Mouse (Mus musculus): ENCODE results near the gene Prpsap1.

DNA sequence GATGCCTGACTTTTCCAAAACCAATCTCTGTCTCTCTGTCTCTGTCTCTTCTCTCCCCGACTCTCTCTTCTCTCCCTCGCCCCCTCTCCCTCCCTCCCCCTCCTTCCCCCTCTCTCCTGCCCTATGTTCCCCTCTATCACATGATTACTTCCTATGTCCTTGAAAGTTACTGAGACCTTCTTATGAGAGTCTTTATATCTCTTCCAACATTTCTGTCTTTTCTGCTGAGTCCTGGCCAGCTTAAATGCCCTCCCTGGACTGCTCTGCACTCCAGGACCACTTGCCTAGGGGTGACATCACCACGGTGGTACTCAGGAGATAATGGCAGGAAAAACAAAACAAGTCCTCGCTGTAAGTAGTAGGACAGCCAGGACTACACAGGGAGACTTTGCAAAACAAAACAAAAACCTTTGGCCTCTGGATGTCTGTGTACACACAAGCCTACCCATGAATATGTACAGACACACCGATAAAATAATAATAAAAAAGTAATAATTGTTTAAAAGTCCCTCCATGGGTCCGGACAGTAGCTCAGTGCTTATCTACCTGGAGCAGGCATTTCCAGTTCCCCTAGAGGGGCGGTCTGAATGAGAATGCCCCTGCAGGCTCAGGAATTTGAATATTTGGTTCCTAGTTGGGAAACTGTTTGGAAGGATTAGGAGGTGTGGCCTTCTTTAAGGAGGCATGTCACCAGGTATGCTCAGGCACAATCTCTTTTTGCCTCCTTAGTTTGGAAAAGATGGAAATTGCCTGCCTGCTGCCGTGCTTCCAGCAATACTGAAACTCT, 69.2 kb downstream of the Prpsap1 start:
- no peak for TF ChIP-seq CTCF (IDR thresholded peaks at IDR 0.05; ENCODE audit: extremely low read depth, insufficient read length, insufficient replicate concordance, low read depth, low read length)
- TF ChIP-seq POLR2A (IDR thresholded peaks at IDR 0.05; ENCODE audit: low read depth, low read length), result no peak

All from small intestine, adult 2 months (tissue).